Mouse (Mus musculus): ENCODE data around the gene Sart1. TPM values are rescaled to one million over a fixed set of nuclear protein-coding genes. Genes with fewer than 3 reads are reported as not detected.

Sart1 gene
- polyA plus RNA-seq, 1 experiment from 2014 or later = 66.5 TPM

DNA sequence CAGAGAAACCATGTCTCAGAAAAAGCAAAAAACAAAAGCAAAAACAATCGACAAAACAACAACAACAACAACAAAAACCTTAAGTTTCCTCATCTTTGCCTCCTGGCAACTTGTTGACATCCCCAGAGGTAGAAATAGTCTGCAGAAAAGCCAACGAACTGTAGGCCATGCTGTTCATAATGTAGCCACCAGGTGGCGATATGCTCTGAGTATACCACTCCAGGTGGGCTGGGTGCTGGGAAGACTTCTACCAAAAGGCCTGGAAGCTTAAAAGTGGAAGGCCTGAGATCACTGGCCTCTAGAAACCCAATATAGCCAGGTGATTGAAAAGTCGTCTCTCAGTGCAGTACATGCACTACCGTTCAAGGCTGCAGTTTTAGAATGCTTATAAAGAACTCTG lies 50.5 kb downstream of the Sart1 start:
- no peak for ATAC-seq (ENCODE audit: low FRiP score)
- WGBS = 23% methylated on average over 5 of the region's 5 CpGs
- no peak overlapping the region for H3K4me3 ChIP-seq (replicated peaks)
- H3K4me2 ChIP-seq = no peak overlapping the region
- no peaks in the 10 kb centered on the region for H3K9me3 ChIP-seq (replicated peaks)
- H3K27ac ChIP-seq (replicated peaks) = no peak overlapping the region
- no peaks in the 10 kb centered on the region for H3K27me3 ChIP-seq (replicated peaks)
- H3K4me1 ChIP-seq = no peaks in the 10 kb centered on the region
- H3K36me3 ChIP-seq = no peaks in the 10 kb centered on the region
- H3K9ac ChIP-seq (replicated peaks) = no peak overlapping the region

DNA sequence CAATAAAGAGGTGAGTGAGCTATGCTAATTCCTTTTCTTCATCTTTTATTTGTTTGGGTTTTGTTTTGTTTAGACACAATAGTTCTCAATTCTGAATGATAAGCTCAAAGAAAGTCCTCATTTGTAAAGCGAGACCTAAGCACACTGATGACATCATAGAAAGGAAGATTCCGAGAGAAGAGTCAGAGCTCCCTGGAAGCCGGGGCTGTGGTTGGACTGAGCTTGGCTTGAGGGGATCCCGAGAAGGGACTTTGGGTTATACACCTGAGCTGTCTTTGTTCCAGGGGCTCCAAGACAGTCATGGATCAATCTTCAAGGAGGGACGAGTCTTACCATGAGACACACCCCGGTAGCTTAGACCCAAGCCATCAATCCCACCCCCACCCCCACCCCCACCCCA lies 53.1 kb downstream of the Sart1 start, which contains the start of gene Catsper1:
TSS of gene Catsper1 (plus strand) at position 301 of the 400 bp plus-strand sequence.
- 88% methylated on average over 6 of the region's 6 CpGs for WGBS
- Histone ChIP-seq H3K9ac (replicated peaks) (no peak within 1 kb of the TSS), H3K36me3 (no peaks in the 10 kb centered on the region)

DNA sequence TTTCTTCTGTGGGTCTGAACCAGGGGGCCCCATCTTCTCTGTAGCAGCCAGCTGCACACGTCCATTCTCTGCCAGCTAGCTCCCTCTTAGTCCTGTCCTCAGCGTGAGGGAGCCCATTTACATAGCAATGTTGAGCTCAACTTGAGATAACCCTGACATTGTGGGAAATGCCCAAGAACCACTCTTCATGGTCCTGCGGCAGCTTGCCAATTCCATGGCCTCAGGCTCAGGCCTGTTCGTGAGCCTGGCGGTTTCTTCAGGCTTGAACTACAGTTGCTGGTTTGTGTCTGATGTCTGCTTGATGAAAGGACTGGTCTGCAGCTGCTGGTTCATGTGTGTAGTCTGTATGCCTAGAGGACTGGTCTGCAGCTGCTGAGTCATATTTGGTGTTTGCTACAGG lies 53.8 kb downstream of the Sart1 start:
- Histone ChIP-seq H3K4me1 (no peaks in the 10 kb centered on the region), H3K36me3 (no peaks in the 10 kb centered on the region), H3K9ac (replicated peaks) (no peak overlapping the region), H3K4me2 (no peak overlapping the region), H3K9me3 (replicated peaks) (no peaks in the 10 kb centered on the region), H3K27ac (replicated peaks) (no peak overlapping the region), H3K27me3 (replicated peaks) (no peaks in the 10 kb centered on the region), H3K4me3 (replicated peaks) (no peak overlapping the region)
- ATAC-seq (ENCODE audit: low FRiP score) = no peak
- 75% methylated on average over 5 of the region's 5 CpGs for WGBS

More for the DNA sequence above, 53.1 kb downstream of the Sart1 start, which contains the start of gene Catsper1:
- no peaks in the 10 kb centered on the region for H3K4me1 ChIP-seq
- ATAC-seq (ENCODE audit: low FRiP score) = no peak
- no peak within 1 kb of the TSS for H3K4me2 ChIP-seq
- no peak within 1 kb of the TSS for H3K4me3 ChIP-seq (replicated peaks)
- no peaks in the 10 kb centered on the region for H3K9me3 ChIP-seq (replicated peaks)
- H3K27ac ChIP-seq (replicated peaks) = no peak within 1 kb of the TSS
- no peaks in the 10 kb centered on the region for H3K27me3 ChIP-seq (replicated peaks)

DNA sequence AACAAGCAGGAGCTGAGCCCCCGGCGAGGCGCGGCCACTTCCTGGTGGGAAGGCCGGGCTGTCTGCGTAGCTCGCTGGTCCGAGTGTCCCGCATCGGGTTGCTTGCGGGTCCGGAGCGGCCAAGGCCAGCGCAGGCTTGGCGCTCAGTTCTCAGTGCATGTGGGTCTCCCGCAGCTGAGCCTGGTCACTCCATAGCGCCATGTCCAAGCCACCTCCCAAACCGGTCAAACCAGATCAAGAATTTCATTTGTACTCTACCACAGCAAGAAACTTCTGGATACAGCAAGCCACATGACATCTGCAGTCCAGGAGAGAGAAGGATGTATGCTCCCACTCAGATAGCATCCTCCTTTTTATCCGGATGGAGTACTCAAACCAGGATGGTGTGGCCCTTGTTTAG lies 60.5 kb downstream of the Sart1 start:
- no peak for ATAC-seq (ENCODE audit: low FRiP score)
- Histone ChIP-seq H3K4me1 (no peaks in the 10 kb centered on the region), H3K4me2 (no peak overlapping the region), H3K27ac (replicated peaks) (no peak overlapping the region), H3K27me3 (replicated peaks) (no peaks in the 10 kb centered on the region), H3K9me3 (replicated peaks) (no peaks in the 10 kb centered on the region), H3K36me3 (no peaks in the 10 kb centered on the region), H3K9ac (replicated peaks) (no peak overlapping the region), H3K4me3 (replicated peaks) (no peak overlapping the region)
- WGBS = 78% methylated on average over 19 of the region's 19 CpGs

Other genes with a start within 250 kb of the Sart1 start
- gene Pacs1, start 115.6 kb downstream of the Sart1 start, polyA plus RNA-seq (2015; fragmentation: Nextera tagmentation; extraction: Ambion mirVana) = 47.6 and 51.0 TPM in 2 replicates
- gene Sf3b2, start 93.2 kb downstream of the Sart1 start, polyA plus RNA-seq (2015; fragmentation: Nextera tagmentation; extraction: Ambion mirVana) = 300 and 331 TPM in 2 replicates
- 37.8 and 42.0 TPM in 2 replicates for gene Gal3st3, start 90.4 kb downstream of the Sart1 start, polyA plus RNA-seq (2015; fragmentation: Nextera tagmentation; extraction: Ambion mirVana)
- gene Catsper1, start 53.0 kb downstream of the Sart1 start, polyA plus RNA-seq (2015; fragmentation: Nextera tagmentation; extraction: Ambion mirVana) = not detected in 2 replicates
- 8.0 and 10.0 TPM in 2 replicates for gene Cst6, start 39.1 kb downstream of the Sart1 start, polyA plus RNA-seq (2015; fragmentation: Nextera tagmentation; extraction: Ambion mirVana)
- gene Eif1ad, start 22.0 kb downstream of the Sart1 start, polyA plus RNA-seq (2015; fragmentation: Nextera tagmentation; extraction: Ambion mirVana) = 42.6 and 42.8 TPM in 2 replicates
- 312 and 353 TPM in 2 replicates for gene Banf1, start 21.5 kb downstream of the Sart1 start, polyA plus RNA-seq (2015; fragmentation: Nextera tagmentation; extraction: Ambion mirVana)
- gene Tsga10ip, start 13.8 kb upstream of the Sart1 start, polyA plus RNA-seq (2015; fragmentation: Nextera tagmentation; extraction: Ambion mirVana) = 0.59 TPM in 1 of 2 replicates, not detected in the other
- 300 and 329 TPM in 2 replicates for gene Drap1, start 36.3 kb upstream of the Sart1 start, polyA plus RNA-seq (2015; fragmentation: Nextera tagmentation; extraction: Ambion mirVana)
- 84.7 and 87.3 TPM in 2 replicates for gene AI837181, start 36.4 kb upstream of the Sart1 start, polyA plus RNA-seq (2015; fragmentation: Nextera tagmentation; extraction: Ambion mirVana)
- 0.45 TPM in 1 of 2 replicates, not detected in the other for gene Fosl1, start 58.8 kb upstream of the Sart1 start, polyA plus RNA-seq (2015; fragmentation: Nextera tagmentation; extraction: Ambion mirVana)
- gene Ccdc85b, start 69.2 kb upstream of the Sart1 start, polyA plus RNA-seq (2015; fragmentation: Nextera tagmentation; extraction: Ambion mirVana) = 12.6 and 15.0 TPM in 2 replicates
- gene Fibp, start 71.9 kb upstream of the Sart1 start, polyA plus RNA-seq (2015; fragmentation: Nextera tagmentation; extraction: Ambion mirVana) = 151 and 154 TPM in 2 replicates
- gene Ctsw, start 79.8 kb upstream of the Sart1 start, polyA plus RNA-seq (2015; fragmentation: Nextera tagmentation; extraction: Ambion mirVana) = 4.5 and 9.0 TPM in 2 replicates
- 54.0 and 62.6 TPM in 2 replicates for gene Efemp2, start 85.3 kb upstream of the Sart1 start, polyA plus RNA-seq (2015; fragmentation: Nextera tagmentation; extraction: Ambion mirVana)
- gene Mus81, start 99.7 kb upstream of the Sart1 start, polyA plus RNA-seq (2015; fragmentation: Nextera tagmentation; extraction: Ambion mirVana) = 48.0 and 48.4 TPM in 2 replicates
- 3,233 and 3,320 TPM in 2 replicates for gene Cfl1, start 101.8 kb upstream of the Sart1 start, polyA plus RNA-seq (2015; fragmentation: Nextera tagmentation; extraction: Ambion mirVana)
- 0.20 and 0.42 TPM in 2 replicates for gene 1700020D05Rik, start 115.1 kb upstream of the Sart1 start, polyA plus RNA-seq (2015; fragmentation: Nextera tagmentation; extraction: Ambion mirVana)
- gene Snx32, start 121.8 kb upstream of the Sart1 start, polyA plus RNA-seq (2015; fragmentation: Nextera tagmentation; extraction: Ambion mirVana) = 82.1 and 103 TPM in 2 replicates
- gene Ovol1, start 171.9 kb upstream of the Sart1 start, polyA plus RNA-seq (2015; fragmentation: Nextera tagmentation; extraction: Ambion mirVana) = 0.06 and 2.0 TPM in 2 replicates
- 2.7 and 4.7 TPM in 2 replicates for gene Ap5b1, start 179.3 kb upstream of the Sart1 start, polyA plus RNA-seq (2015; fragmentation: Nextera tagmentation; extraction: Ambion mirVana)
- 68.2 and 81.5 TPM in 2 replicates for gene Rnaseh2c, start 213.2 kb upstream of the Sart1 start, polyA plus RNA-seq (2015; fragmentation: Nextera tagmentation; extraction: Ambion mirVana)
- gene Kat5, start 221.5 kb upstream of the Sart1 start, polyA plus RNA-seq (2015; fragmentation: Nextera tagmentation; extraction: Ambion mirVana) = 64.9 and 66.2 TPM in 2 replicates
- gene Rela, start 248.8 kb upstream of the Sart1 start, polyA plus RNA-seq (2015; fragmentation: Nextera tagmentation; extraction: Ambion mirVana) = 31.6 and 39.2 TPM in 2 replicates